Mouse (Mus musculus) bone marrow, adult 2 months (tissue): Measurements from ENCODE around the gene Uck2.
A peak's percentile ranks its signal among the peaks of the same experiment; 100 is the strongest.

Source experiments
- CTCF ChIP-seq: fragments of 200-500 bp; IDR thresholded peaks from 2 replicates; pipeline ENCODE4 v1.5.1; 2011; ENCODE audit warnings: low read length, control low read depth; ENCODE audit not compliant: control insufficient read depth, insufficient read depth
- POLR2A ChIP-seq: fragments of 200-500 bp; IDR thresholded peaks from 2 replicates; pipeline ENCODE4 v1.6.1; 2011; ENCODE audit warnings: low read depth, mild to moderate bottlenecking, control low read depth, low read length, borderline replicate concordance; ENCODE audit not compliant: control insufficient read depth

DNA sequence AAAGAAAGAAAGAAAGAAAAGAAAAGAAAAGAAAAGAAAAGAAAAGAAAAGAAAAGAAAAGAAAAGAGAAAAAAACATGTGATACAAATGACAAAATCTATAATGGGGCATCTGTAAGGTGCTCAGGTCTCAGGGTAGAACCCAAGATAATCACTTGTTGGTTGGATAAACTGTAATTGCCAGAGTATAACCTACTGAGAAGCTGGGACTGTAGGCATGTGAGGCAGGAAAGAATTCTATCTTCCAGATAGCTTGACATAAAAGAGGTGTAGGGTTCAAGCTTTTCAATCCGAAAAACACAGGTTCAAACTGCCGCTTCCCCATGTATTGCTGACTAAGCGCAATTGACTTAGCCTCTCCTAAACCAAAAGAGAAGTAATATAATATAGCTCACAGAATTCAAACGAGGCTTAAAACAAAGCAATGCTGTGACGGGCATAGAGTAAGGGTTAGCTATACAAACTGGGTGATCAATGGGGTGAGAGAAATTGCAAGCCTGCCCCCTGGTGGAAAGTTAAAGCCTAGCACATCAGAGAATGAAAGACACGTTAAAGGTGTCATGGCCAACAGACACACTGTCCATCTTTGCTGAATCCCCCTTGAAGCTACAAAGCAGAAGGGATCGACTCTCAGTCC lies 73.0 kb downstream of the Uck2 start:
- 0 out of 2 replicates have a peak, but pooled peaks have one; percentile 24 for TF ChIP-seq CTCF
- TF ChIP-seq POLR2A, result no peak
